Mouse (Mus musculus) C2C12 (cell line): ENCODE measurements around the gene N4bp2l1. TPM values are rescaled to one million over a fixed set of nuclear protein-coding genes. Genes with fewer than 3 reads are reported as not detected.

Experiments used
- H3K27me3 ChIP-seq: one replicate; pipeline ENCODE4 v1.6.1; 2011; ENCODE audit not compliant: control insufficient read depth, insufficient read depth, insufficient read length
- H3K36me3 ChIP-seq: one replicate; pipeline ENCODE4 v1.6.1; 2011; ENCODE audit not compliant: control insufficient read depth, insufficient read depth
- H3K4me3 ChIP-seq: one replicate; pipeline ENCODE4 v1.5.1; 2011; ENCODE audit warnings: mild to moderate bottlenecking, control low read depth; ENCODE audit not compliant: poor library complexity, insufficient read depth, severe bottlenecking
- H3K79me2 ChIP-seq: one replicate; pipeline ENCODE4 v1.6.1; 2011; ENCODE audit not compliant: control insufficient read depth, insufficient read depth
- H3K79me3 ChIP-seq: one replicate; pipeline ENCODE4 v1.6.1; 2011; ENCODE audit warnings: low read depth, control low read depth
- H3ac ChIP-seq: one replicate; pipeline ENCODE3; 2011; ENCODE audit warnings: low read depth; ENCODE audit not compliant: control insufficient read depth, insufficient read length
- CEBPB ChIP-seq: IDR thresholded peaks from one replicate; pipeline ENCODE4 v1.6.1; 2011; ENCODE audit warnings: low read depth, mild to moderate bottlenecking, control low read depth, moderate library complexity
- CTCF ChIP-seq: IDR thresholded peaks from one replicate; pipeline ENCODE4 v1.5.1; 2011; ENCODE audit not compliant: control insufficient read depth, insufficient read depth, insufficient read length
- FOSL1 ChIP-seq: IDR thresholded peaks from one replicate; pipeline ENCODE4 v1.8.0; 2011; ENCODE audit warnings: mild to moderate bottlenecking, low read length; ENCODE audit not compliant: poor library complexity, insufficient read depth, severe bottlenecking
- MAX ChIP-seq: IDR thresholded peaks from one replicate; pipeline ENCODE4 v1.6.1; 2011; ENCODE audit warnings: mild to moderate bottlenecking, control low read depth
- MYOD1 ChIP-seq: IDR thresholded peaks from one replicate; pipeline ENCODE4 v1.6.1; 2011; ENCODE audit warnings: low read depth; ENCODE audit not compliant: control insufficient read depth, insufficient read length
- MYOG ChIP-seq: IDR thresholded peaks from one replicate; pipeline ENCODE4 v1.6.1; 2011; ENCODE audit not compliant: control insufficient read depth, insufficient read length; ENCODE audit errors: extremely low read depth
- USF1 ChIP-seq: IDR thresholded peaks from one replicate; pipeline ENCODE4 v1.6.1; 2011; ENCODE audit warnings: low read depth, mild to moderate bottlenecking, control low read depth, moderate library complexity
- polyA plus RNA-seq: library from polyadenylated mRNA; unstranded; fragments of >200 nt; fragmentation: generic; extraction: Trizol; gene quantifications from one replicate; pipeline ENCODE4 v1.2.1, GENCODE M21; 2012; ENCODE audit warnings: missing spikeins

N4bp2l1 gene
- polyA plus RNA-seq, 1 experiment: 0.33 TPM

DNA sequence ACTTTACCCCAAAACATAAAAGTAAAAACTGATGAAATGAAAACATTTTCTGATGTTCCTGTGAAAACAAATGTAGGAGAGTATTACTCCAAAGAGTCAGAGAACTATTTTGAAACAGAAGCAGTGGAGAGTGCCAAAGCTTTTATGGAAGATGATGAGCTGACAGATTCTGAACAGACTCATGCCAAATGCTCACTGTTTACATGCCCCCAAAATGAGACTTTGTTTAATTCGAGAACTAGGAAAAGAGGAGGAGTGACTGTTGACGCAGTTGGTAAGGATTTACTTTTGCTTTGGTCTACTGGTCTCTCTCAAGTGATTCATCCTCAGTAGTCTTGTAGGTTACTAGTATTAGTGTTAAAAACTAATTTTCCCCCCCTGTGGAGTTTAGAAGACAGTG lies 53.8 kb downstream of the N4bp2l1 start:
- TF ChIP-seq CTCF (no peak), USF1 (no peak), MYOD1 (no peak), MAX (no peak), FOSL1 (no peak), MYOG (no peak), CEBPB (no peak)
- Histone ChIP-seq H3K79me3 (no peaks in the 10 kb centered on the region), H3K4me3 (no peak overlapping the region), H3K27me3 (no peaks in the 10 kb centered on the region), H3K36me3 (peaks cover 18% of the 10 kb centered on the region), H3K79me2 (no peaks in the 10 kb centered on the region), H3ac (no peak overlapping the region)

DNA sequence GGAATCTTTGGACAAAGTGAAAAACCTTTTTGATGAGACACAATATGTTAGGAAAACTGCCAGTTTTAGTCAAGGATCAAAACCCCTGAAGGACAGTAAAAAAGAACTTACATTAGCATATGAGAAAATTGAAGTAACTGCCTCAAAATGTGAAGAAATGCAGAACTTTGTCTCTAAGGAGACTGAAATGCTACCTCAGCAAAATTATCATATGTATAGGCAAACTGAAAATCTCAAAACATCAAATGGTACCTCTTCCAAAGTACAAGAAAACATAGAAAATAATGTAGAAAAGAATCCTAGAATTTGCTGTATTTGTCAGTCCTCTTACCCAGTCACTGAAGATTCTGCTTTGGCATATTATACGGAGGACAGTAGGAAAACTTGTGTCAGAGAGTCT lies 55.7 kb downstream of the N4bp2l1 start:
- no peak for TF ChIP-seq CEBPB
- TF ChIP-seq MYOG: no peak
- TF ChIP-seq MYOD1: no peak
- no peak for TF ChIP-seq CTCF
- no peak overlapping the region for H3K4me3 ChIP-seq
- no peak overlapping the region for H3ac ChIP-seq
- no peaks in the 10 kb centered on the region for H3K79me2 ChIP-seq
- H3K79me3 ChIP-seq: no peaks in the 10 kb centered on the region
- peaks cover 21% of the 10 kb centered on the region for H3K36me3 ChIP-seq
- no peaks in the 10 kb centered on the region for H3K27me3 ChIP-seq

DNA sequence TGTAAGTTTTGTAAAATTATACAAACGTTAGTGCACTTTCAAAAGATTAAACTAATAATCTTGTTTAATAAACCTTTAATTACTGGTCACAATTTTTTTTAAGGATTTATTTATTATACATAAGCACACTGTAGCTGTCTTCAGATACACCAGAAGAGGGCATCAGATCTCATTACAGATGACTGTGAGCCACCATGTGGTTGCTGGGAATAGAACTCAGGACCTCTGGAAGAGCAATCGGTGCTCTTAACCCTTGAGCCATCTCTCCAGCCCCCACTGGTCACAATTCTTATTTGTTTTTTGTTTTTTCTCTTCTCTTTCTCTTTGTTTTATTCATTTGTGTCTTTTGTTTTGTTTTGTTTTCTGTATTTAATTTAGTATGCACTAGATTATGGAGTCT lies 71.7 kb downstream of the N4bp2l1 start:
- Histone ChIP-seq H3ac (no peak overlapping the region), H3K27me3 (no peaks in the 10 kb centered on the region), H3K79me2 (no peaks in the 10 kb centered on the region), H3K79me3 (no peaks in the 10 kb centered on the region), H3K4me3 (no peak overlapping the region), H3K36me3 (no peaks in the 10 kb centered on the region)
- TF ChIP-seq CTCF (no peak), FOSL1 (no peak), MYOD1 (no peak)

DNA sequence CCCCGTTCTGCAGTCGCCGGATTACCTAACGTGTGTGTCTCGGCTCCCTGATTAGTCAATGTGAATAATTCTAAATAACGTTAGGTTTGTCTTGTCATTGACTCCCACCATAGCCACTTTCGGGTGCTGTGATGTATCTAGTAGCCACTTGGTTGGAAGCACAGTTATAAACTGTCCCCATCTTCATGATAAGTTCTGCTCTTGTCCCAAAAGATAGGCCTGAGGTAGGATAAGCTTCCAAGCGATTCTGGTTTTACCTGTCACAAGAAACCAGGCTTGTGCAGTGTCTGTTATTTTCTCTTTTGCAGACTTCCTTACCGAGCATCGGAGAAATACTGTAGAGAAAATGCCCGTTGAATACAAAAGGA lies 74.1 kb downstream of the N4bp2l1 start:
- Histone ChIP-seq H3K79me3 (no peaks in the 10 kb centered on the region), H3K27me3 (peaks cover 1% of the 10 kb centered on the region)
- TF ChIP-seq MYOG (no peak), FOSL1 (no peak), CTCF (no peak), MAX (no peak), CEBPB (no peak), USF1 (no peak)

DNA sequence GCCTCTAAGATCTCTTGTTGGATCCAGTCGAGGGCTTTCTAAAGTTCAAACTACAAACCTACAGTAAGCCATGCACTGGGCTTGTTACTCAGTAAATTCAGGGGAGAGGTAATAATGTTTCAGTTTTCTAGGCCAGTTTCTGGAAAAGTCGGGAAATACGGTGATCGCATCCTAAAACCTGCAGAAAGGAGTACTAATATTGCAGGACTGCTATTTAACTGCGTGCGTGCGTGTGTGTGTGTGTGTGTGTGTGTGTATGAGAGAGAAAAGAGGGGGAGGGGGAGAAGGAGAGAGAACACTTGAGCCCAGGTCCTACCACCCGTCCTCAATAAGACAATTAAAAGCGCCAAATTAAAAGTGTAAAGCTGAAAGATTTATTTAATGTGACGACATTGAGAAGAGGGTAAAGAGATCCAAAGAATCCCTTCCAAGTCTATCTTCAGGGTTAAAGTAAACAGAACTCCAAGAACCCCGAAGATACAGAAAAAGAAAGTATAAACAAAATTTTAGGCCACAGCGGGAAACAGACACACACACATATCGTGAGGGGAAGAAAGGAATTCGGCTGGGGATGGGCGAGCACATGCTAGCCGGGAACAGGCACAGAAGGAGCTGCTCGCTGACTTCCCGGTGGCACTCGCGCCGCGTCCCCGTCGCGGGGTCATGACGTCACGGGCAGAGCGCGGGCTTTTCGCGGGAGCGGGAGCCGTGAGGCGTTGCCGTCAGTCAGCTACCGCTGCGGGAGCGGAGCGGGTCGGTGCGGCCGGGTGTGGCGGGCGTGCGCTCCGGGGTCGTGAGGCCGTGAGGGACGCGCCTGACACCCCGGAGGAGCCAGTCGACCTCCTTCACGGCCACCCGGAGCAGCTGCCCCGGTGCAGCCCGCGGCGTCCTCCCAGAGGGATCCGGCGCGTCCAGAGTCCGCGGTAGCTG lies 74.8 kb downstream of the N4bp2l1 start, which contains the start of gene Brca2:
Gene Brca2, plus strand, starts transcription at position 694 of the 930 bp plus-strand sequence.
- H3K79me2 ChIP-seq: no peaks in the 10 kb centered on the region
- peak within 1 kb of the TSS; percentile 93 for H3ac ChIP-seq
- H3K79me3 ChIP-seq: no peaks in the 10 kb centered on the region
- peaks cover 8% of the 10 kb centered on the region for H3K27me3 ChIP-seq
- H3K36me3 ChIP-seq: no peaks in the 10 kb centered on the region
- TF ChIP-seq CTCF: no peak
- TF ChIP-seq MAX: peak; percentile 98
- H3K4me3 ChIP-seq: peak within 1 kb of the TSS; percentile 60

More for the DNA sequence above, 74.1 kb downstream of the N4bp2l1 start:
- no peaks in the 10 kb centered on the region for H3K79me2 ChIP-seq
- peak overlapping the region; percentile 93 for H3ac ChIP-seq
- peak overlapping the region; percentile 60 for H3K4me3 ChIP-seq
- H3K36me3 ChIP-seq: no peaks in the 10 kb centered on the region

Other genes starting within 250 kb of the N4bp2l1 start
- gene Zar1l, start 79.0 kb downstream of the N4bp2l1 start, polyA plus RNA-seq: not detected
- 4.6 TPM for gene Brca2, start 74.6 kb downstream of the N4bp2l1 start, polyA plus RNA-seq
- gene N4bp2l2, start 69.0 kb upstream of the N4bp2l1 start, polyA plus RNA-seq: 16.1 TPM
- gene Pds5b, start 76.6 kb upstream of the N4bp2l1 start, polyA plus RNA-seq: 7.9 TPM